Mouse (Mus musculus) ES-E14 (cell line): ENCODE measurements around the gene Zc3h10.

Experiments used
- HCFC1 ChIP-seq: IDR thresholded peaks from 2 replicates; pipeline ENCODE4 v1.6.1; 2012; ENCODE audit warnings: low read length, inconsistent platforms, borderline replicate concordance; ENCODE audit not compliant: insufficient read depth
- MAFK ChIP-seq: IDR thresholded peaks from 2 replicates; pipeline ENCODE4 v1.6.1; 2014; ENCODE audit warnings: mild to moderate bottlenecking, low read depth, low read length, inconsistent platforms; ENCODE audit not compliant: insufficient read depth
- ZC3H11A ChIP-seq: IDR thresholded peaks from 2 replicates; pipeline ENCODE4 v1.6.1; 2012; ENCODE audit warnings: low read depth, mild to moderate bottlenecking, inconsistent platforms, low read length, borderline replicate concordance
- ZNF384 ChIP-seq: IDR thresholded peaks from 2 replicates; pipeline ENCODE4 v1.6.1; 2012; ENCODE audit warnings: low read depth, low read length, inconsistent platforms

GRCm38 (mm10) chr10:128516029-128516428, 31.5 kb downstream of the Zc3h10 start:
- TF ChIP-seq HCFC1 (no peak), MAFK (no peak), ZNF384 (no peak), ZC3H11A (no peak)
